Mouse (Mus musculus) limb, embryonic 12.5 days (tissue): Measurements from ENCODE around the gene Rasal1. TPM values are rescaled to one million over a fixed set of nuclear protein-coding genes. Genes with fewer than 3 reads are reported as not detected.

Experiments
- ATAC-seq: fragments of 200-750 bp; cut with Nextera tagmentation; 2 replicates; pipeline ENCODE4 v1.8.0; 2017; ENCODE audit warnings: low read depth, moderate TSS enrichment; ENCODE audit not compliant: insufficient number of reproducible peaks, insufficient read depth, low FRiP score, low TSS enrichment
- H3K27ac ChIP-seq: fragments of 300-500 bp; sonication (generic); 2 replicates; pipeline ENCODE4 v1.5.1; 2016; ENCODE audit warnings: mild to moderate bottlenecking, moderate library complexity
- H3K27me3 ChIP-seq: fragments of 300-500 bp; sonication (generic); 2 replicates; pipeline ENCODE4 v1.6.1; 2016; ENCODE audit warnings: mild to moderate bottlenecking, moderate library complexity
- H3K36me3 ChIP-seq: fragments of 300-500 bp; sonication (generic); 2 replicates; pipeline ENCODE4 v1.6.1; 2016; ENCODE audit warnings: mild to moderate bottlenecking, moderate library complexity
- H3K4me1 ChIP-seq: fragments of 300-500 bp; sonication (generic); replicated peaks from 2 replicates; pipeline ENCODE4 v1.6.1; 2016
- H3K4me2 ChIP-seq: fragments of 300-500 bp; sonication (generic); 2 replicates; pipeline ENCODE4 v1.6.1; 2016; ENCODE audit warnings: mild to moderate bottlenecking, moderate library complexity
- H3K4me3 ChIP-seq: fragments of 300-500 bp; sonication (generic); replicated peaks from 2 replicates; pipeline ENCODE4 v1.5.1; 2016; ENCODE audit warnings: mild to moderate bottlenecking
- H3K9ac ChIP-seq: fragments of 300-500 bp; sonication (generic); replicated peaks from 2 replicates; pipeline ENCODE4 v1.6.1; 2016; ENCODE audit warnings: mild to moderate bottlenecking, moderate library complexity
- H3K9me3 ChIP-seq: fragments of 300-500 bp; sonication (generic); 2 replicates; pipeline ENCODE4 v1.6.1; 2016; ENCODE audit warnings: mild to moderate bottlenecking, moderate library complexity
- WGBS: fragments of 180-500 bp; shearing (Covaris S2); methylation state at CpG from one replicate; pipeline ENCODE4 v1.1.7; 2016; 5-methylcytosine and 5-hydroxymethylcytosine counted together
- polyA plus RNA-seq: library from polyadenylated mRNA; unstranded; fragments of >200 nt; fragmentation: Nextera tagmentation; extraction: Ambion mirVana; gene quantifications from 2 replicates; pipeline ENCODE4 v1.2.1, GENCODE M21; 2016

Gene Rasal1
- polyA plus RNA-seq, 1 experiment from 2014 or later, result 0.24 TPM

- 86% methylated on average over 16 of the region's 16 CpGs for WGBS
- H3K27me3 ChIP-seq, result no peaks in the 10 kb centered on the region
- no peak overlapping the region for H3K4me3 ChIP-seq
- peaks cover 24% of the 10 kb centered on the region for H3K36me3 ChIP-seq
- H3K9ac ChIP-seq, result no peak overlapping the region
- no peak overlapping the region for H3K27ac ChIP-seq
- no peak overlapping the region for H3K4me2 ChIP-seq
- ATAC-seq, result no peak
- H3K4me1 ChIP-seq, result peaks cover 20% of the 10 kb centered on the region
- H3K9me3 ChIP-seq, result no peaks in the 10 kb centered on the region
Observed at GRCm38 (mm10) chr5:120609246-120609775, 39.3 kb upstream of the Rasal1 start.

- H3K4me1 ChIP-seq, result peaks cover 16% of the 10 kb centered on the region
- WGBS, result 93% methylated on average over 5 of the region's 5 CpGs
- H3K27me3 ChIP-seq, result no peaks in the 10 kb centered on the region
- H3K4me2 ChIP-seq, result peak overlapping the region; percentile 79
- H3K27ac ChIP-seq, result no peak overlapping the region
- H3K36me3 ChIP-seq, result peaks cover 37% of the 10 kb centered on the region
- ATAC-seq, result no peak
- H3K9ac ChIP-seq, result peak overlapping the region; percentile 58
- H3K9me3 ChIP-seq, result peaks cover 5% of the 10 kb centered on the region; the same call in 1 of the 2 replicates
- no peak overlapping the region for H3K4me3 ChIP-seq
Observed at GRCm38 (mm10) chr5:120610906-120611305, 37.7 kb upstream of the Rasal1 start.

DNA sequence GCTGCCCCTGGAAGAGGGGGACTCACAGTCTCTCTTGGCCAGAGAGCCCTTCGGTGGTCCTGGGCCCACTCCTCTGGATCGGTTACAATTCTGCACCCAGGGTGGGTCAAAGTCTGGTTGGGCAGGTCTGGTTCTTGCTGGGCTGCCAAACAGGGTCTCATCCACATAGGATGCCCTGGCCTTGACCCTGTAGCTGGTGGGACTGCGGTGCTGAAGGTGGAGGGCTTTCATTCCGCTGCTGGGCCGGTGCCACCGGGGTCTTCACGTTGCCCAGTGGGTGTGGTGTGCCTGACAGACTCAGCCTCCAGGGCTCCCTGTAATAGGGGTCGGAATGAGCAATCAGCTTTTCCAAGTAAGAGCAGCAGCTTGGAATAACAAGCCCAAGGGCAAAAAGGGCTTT is 37.2 kb upstream of the Rasal1 start:
- H3K9ac ChIP-seq, result peak overlapping the region; percentile 58
- no peak overlapping the region for H3K27ac ChIP-seq
- whole genome bisulfite sequencing, result 60% methylated on average over 8 of the region's 8 CpGs
- peaks cover 8% of the 10 kb centered on the region; the same call in 1 of the 2 replicates for H3K9me3 ChIP-seq
- no peak for ATAC-seq
- H3K4me2 ChIP-seq, result peak overlapping the region; percentile 79
- H3K4me3 ChIP-seq, result peak overlapping the region; percentile 60
- peaks cover 16% of the 10 kb centered on the region for H3K4me1 ChIP-seq
- H3K36me3 ChIP-seq, result peaks cover 40% of the 10 kb centered on the region
- no peaks in the 10 kb centered on the region for H3K27me3 ChIP-seq

DNA sequence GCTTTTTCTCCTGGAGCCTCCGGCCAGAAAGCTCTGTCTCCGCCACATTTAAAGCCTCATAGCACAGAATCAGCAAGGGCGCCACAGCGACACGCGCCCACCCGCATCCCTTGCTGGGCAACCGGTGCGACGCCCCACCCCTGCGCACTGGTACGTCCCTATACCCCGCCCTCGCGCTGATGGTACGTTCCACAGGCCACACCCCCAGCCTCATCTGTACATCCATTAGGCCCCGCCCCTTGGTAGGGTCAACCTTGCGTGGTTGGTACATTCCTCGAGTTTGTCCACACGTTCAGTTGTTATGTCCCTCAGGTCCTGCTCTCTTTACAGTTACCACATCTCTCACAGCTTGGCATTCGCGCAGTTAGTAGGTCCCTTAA is 36.2 kb upstream of the Rasal1 start, which contains the start of the genes Rita1 and Ddx54:
Rita1 (minus strand) TSS at position 148 of the 380 bp plus-strand sequence.
Ddx54 (plus strand) TSS at position 298 of the 380 bp plus-strand sequence.
- peaks cover 48% of the 10 kb centered on the region for H3K36me3 ChIP-seq

GRCm38 (mm10) chr5:120612822-120613604 is 35.6 kb upstream of the Rasal1 start:
- H3K4me1 ChIP-seq, result peaks cover 16% of the 10 kb centered on the region
- peak overlapping the region; percentile 86 for H3K4me2 ChIP-seq
- H3K4me3 ChIP-seq, result peak overlapping the region; percentile 60
- H3K9me3 ChIP-seq, result peaks cover 8% of the 10 kb centered on the region; the same call in 1 of the 2 replicates
- H3K27ac ChIP-seq, result peak overlapping the region; percentile 82
- H3K27me3 ChIP-seq, result no peaks in the 10 kb centered on the region
- peak overlapping the region; percentile 66 for H3K9ac ChIP-seq
- ATAC-seq, result peak; percentile 91
- WGBS, result under 1% methylated on average over 69 of the region's 69 CpGs
- H3K36me3 ChIP-seq, result peaks cover 52% of the 10 kb centered on the region

More for the DNA sequence above, 36.2 kb upstream of the Rasal1 start, which contains the start of the genes Rita1 and Ddx54:
- H3K27ac ChIP-seq, result peak within 1 kb of the TSS; percentile 82
- H3K9ac ChIP-seq, result peak within 1 kb of the TSS; percentile 66
- H3K9me3 ChIP-seq, result peaks cover 8% of the 10 kb centered on the region; the same call in 1 of the 2 replicates
- H3K4me1 ChIP-seq, result peaks cover 16% of the 10 kb centered on the region
- ATAC-seq, result peak; percentile 82
- H3K27me3 ChIP-seq, result no peaks in the 10 kb centered on the region
- under 1% methylated on average over 22 of the region's 22 CpGs for WGBS
- peak within 1 kb of the TSS; percentile 60 for H3K4me3 ChIP-seq
- peak within 1 kb of the TSS; percentile 86 for H3K4me2 ChIP-seq

- Histone ChIP-seq H3K9me3 (peaks cover 8% of the 10 kb centered on the region; the same call in 1 of the 2 replicates), H3K4me3 (no peak overlapping the region), H3K4me2 (no peak overlapping the region), H3K9ac (no peak overlapping the region), H3K4me1 (peaks cover 15% of the 10 kb centered on the region), H3K27ac (no peak overlapping the region), H3K36me3 (peaks cover 62% of the 10 kb centered on the region), H3K27me3 (no peaks in the 10 kb centered on the region)
- ATAC-seq, result no peak
- 95% methylated on average over 4 of the region's 4 CpGs for WGBS
Observed at GRCm38 (mm10) chr5:120615903-120616302, 32.7 kb upstream of the Rasal1 start.

- ATAC-seq, result no peak
- peaks cover 12% of the 10 kb centered on the region for H3K4me1 ChIP-seq
- H3K27ac ChIP-seq, result no peak overlapping the region
- H3K36me3 ChIP-seq, result peaks cover 91% of the 10 kb centered on the region
- H3K4me3 ChIP-seq, result no peak overlapping the region
- 87% methylated on average over 12 of the region's 12 CpGs for WGBS
- H3K27me3 ChIP-seq, result no peaks in the 10 kb centered on the region
- peaks cover 8% of the 10 kb centered on the region; the same call in 1 of the 2 replicates for H3K9me3 ChIP-seq
- no peak overlapping the region for H3K9ac ChIP-seq
- H3K4me2 ChIP-seq, result no peak overlapping the region
Observed at GRCm38 (mm10) chr5:120618778-120619177, 29.8 kb upstream of the Rasal1 start.

- H3K4me3 ChIP-seq, result no peak overlapping the region
- H3K9me3 ChIP-seq, result peaks cover 8% of the 10 kb centered on the region; the same call in 1 of the 2 replicates
- no peaks in the 10 kb centered on the region for H3K27me3 ChIP-seq
- no peak overlapping the region for H3K27ac ChIP-seq
- no peak overlapping the region for H3K9ac ChIP-seq
- H3K4me1 ChIP-seq, result peaks cover 8% of the 10 kb centered on the region
- WGBS, result 14% methylated on average over 5 of the region's 5 CpGs
- ATAC-seq, result no peak
- H3K4me2 ChIP-seq, result no peak overlapping the region
- peaks cover 95% of the 10 kb centered on the region for H3K36me3 ChIP-seq
Observed at GRCm38 (mm10) chr5:120619201-120619600, 29.4 kb upstream of the Rasal1 start.

DNA sequence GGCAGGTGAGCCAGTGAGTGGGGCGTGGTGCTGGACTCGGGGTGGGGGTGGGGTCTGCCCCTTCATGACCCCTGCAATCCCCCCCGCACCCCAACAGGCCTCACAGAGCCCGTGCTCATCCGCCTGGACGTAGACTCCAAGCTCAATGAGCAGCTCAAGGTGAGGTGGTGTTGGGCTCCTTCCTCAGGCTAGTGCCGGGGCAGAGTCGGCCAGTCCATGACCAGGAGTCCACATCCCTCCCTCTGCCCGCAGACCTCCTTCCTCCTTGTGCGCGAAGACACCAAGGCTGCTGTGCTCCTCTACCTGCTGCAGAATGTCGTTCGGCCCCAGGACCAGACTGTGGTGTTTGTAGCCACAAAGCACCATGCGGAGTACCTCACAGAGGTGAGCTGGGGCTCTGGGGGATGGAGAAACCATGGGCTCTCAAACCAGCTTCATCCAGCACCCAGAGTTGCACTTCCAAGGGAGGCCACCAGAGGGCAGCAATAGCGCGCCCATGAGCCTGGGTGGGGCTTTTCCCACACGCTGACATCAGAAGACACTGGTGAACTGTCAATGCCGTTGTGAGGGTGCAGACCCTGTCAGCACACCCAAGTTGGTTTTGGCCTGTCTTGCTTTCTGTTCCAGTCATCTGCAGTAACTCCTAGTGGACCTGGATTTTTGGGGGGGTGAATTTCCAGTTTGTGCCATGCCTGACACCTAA is 28.1 kb upstream of the Rasal1 start:
- H3K4me3 ChIP-seq, result no peak overlapping the region
- ATAC-seq, result no peak
- peaks cover 7% of the 10 kb centered on the region; the same call in 1 of the 2 replicates for H3K9me3 ChIP-seq
- H3K9ac ChIP-seq, result no peak overlapping the region
- H3K4me1 ChIP-seq, result peaks cover 8% of the 10 kb centered on the region
- no peak overlapping the region for H3K4me2 ChIP-seq
- WGBS, result 73% methylated on average over 18 of the region's 18 CpGs
- H3K27ac ChIP-seq, result no peak overlapping the region
- peaks cover 100% of the 10 kb centered on the region for H3K36me3 ChIP-seq
- no peaks in the 10 kb centered on the region for H3K27me3 ChIP-seq

DNA sequence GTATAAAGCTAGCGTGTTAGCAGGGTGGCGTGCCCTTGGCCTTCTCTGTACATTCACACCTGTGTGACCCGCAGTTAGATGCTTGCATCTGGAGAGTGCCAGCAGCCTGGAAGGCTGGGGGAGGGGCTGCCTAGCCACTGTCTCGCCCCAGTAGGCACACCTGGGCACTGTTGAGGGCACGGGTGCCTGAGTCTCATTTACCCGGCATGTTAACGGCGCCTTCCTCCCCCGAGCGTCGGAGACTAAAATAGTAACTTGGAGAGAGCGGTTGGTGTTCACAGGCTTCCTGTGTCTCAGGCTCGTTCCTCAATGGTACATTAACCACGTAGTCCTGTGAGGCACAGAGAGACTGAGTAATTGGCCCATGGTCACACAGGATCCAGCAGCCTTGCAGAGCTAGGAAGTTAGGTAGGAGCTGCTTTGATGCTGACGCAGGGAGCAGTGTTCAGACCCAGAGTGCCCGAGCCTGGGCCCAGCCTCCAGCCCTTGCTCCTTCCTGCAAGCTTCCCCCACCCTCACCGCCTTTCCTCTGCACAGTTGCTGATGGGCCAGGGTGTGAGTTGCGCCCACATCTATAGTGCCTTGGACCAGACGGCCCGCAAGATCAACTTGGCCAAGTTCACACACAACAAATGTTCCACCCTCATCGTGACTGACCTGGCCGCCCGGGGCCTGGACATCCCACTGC is 27.4 kb upstream of the Rasal1 start:
- Histone ChIP-seq H3K9me3 (0 out of 2 replicates have a peak, but pooled peaks cover under 1% of the 10 kb centered on the region), H3K4me3 (no peak overlapping the region), H3K27me3 (no peaks in the 10 kb centered on the region), H3K36me3 (peaks cover 100% of the 10 kb centered on the region), H3K27ac (no peak overlapping the region), H3K4me1 (peaks cover 8% of the 10 kb centered on the region), H3K4me2 (no peak overlapping the region), H3K9ac (no peak overlapping the region)
- WGBS, result 92% methylated on average over 23 of the region's 23 CpGs
- no peak for ATAC-seq
